Mouse (Mus musculus) forebrain, embryonic 14.5 days (tissue): ENCODE data around the gene Cacna2d3. TPM values are rescaled to one million over a fixed set of nuclear protein-coding genes. Genes with fewer than 3 reads are reported as not detected.

Experiments
- ATAC-seq: fragments of 200-750 bp; cut with Nextera tagmentation; 2 replicates; pipeline ENCODE4 v1.8.0; 2017; ENCODE audit warnings: mild to moderate bottlenecking, moderate library complexity
- DNase-seq: peaks from one replicate; pipeline ENCODE4 v3.0.0-alpha.2; 2015; ENCODE audit warnings: low spot score
- H3K27ac ChIP-seq: fragments of 300-500 bp; sonication (generic); 2 replicates; pipeline ENCODE4 v1.5.1; 2014; ENCODE audit warnings: low read depth, mild to moderate bottlenecking, control low read depth, low read length, moderate library complexity
- H3K27me3 ChIP-seq: fragments of 300-500 bp; sonication (generic); replicated peaks from 2 replicates; pipeline ENCODE4 v1.6.1; 2014; ENCODE audit warnings: low read length, control low read depth, mixed read lengths; ENCODE audit not compliant: control insufficient read depth, insufficient read depth
- H3K36me3 ChIP-seq: fragments of 300-500 bp; sonication (generic); 2 replicates; pipeline ENCODE4 v1.6.1; 2014; ENCODE audit warnings: low read length, control low read depth; ENCODE audit not compliant: control insufficient read depth, insufficient read depth
- H3K4me1 ChIP-seq: fragments of 300-500 bp; sonication (generic); 2 replicates; pipeline ENCODE4 v1.6.1; 2014; ENCODE audit warnings: antibody characterized with exemption, low read length, control low read depth; ENCODE audit not compliant: control insufficient read depth, insufficient read depth
- H3K4me2 ChIP-seq: fragments of 300-500 bp; sonication (generic); 2 replicates; pipeline ENCODE4 v1.6.1; 2014; ENCODE audit warnings: mild to moderate bottlenecking, control low read depth, low read length
- H3K4me3 ChIP-seq: fragments of 300-500 bp; sonication (generic); 2 replicates; pipeline ENCODE4 v1.5.1; 2014; ENCODE audit warnings: low read depth, low read length, control low read depth
- H3K9ac ChIP-seq: fragments of 300-500 bp; sonication (generic); 2 replicates; pipeline ENCODE4 v1.6.1; 2014; ENCODE audit warnings: mild to moderate bottlenecking, low read length, control low read depth, moderate library complexity
- H3K9me3 ChIP-seq: fragments of 300-500 bp; sonication (generic); replicated peaks from 2 replicates; pipeline ENCODE4 v1.6.1; 2016; ENCODE audit warnings: low read length, control low read depth, mixed read lengths; ENCODE audit not compliant: control insufficient read depth
- WGBS: fragments of 180-500 bp; shearing (Covaris S2); extraction: QIAGEN DNeasy Blood & Tissue Kit; methylation state at CpG from one replicate; pipeline ENCODE4 v1.1.7; 2014; 5-methylcytosine and 5-hydroxymethylcytosine counted together
- polyA plus RNA-seq: library from polyadenylated mRNA; unstranded; fragments of >200 nt; fragmentation: Nextera tagmentation; extraction: Ambion mirVana; gene quantifications from 2 replicates; pipeline ENCODE4 v1.2.1, GENCODE M21; 2014

Gene Cacna2d3
- polyA plus RNA-seq, 1 experiment from 2014 or later = 14.5 TPM

DNA sequence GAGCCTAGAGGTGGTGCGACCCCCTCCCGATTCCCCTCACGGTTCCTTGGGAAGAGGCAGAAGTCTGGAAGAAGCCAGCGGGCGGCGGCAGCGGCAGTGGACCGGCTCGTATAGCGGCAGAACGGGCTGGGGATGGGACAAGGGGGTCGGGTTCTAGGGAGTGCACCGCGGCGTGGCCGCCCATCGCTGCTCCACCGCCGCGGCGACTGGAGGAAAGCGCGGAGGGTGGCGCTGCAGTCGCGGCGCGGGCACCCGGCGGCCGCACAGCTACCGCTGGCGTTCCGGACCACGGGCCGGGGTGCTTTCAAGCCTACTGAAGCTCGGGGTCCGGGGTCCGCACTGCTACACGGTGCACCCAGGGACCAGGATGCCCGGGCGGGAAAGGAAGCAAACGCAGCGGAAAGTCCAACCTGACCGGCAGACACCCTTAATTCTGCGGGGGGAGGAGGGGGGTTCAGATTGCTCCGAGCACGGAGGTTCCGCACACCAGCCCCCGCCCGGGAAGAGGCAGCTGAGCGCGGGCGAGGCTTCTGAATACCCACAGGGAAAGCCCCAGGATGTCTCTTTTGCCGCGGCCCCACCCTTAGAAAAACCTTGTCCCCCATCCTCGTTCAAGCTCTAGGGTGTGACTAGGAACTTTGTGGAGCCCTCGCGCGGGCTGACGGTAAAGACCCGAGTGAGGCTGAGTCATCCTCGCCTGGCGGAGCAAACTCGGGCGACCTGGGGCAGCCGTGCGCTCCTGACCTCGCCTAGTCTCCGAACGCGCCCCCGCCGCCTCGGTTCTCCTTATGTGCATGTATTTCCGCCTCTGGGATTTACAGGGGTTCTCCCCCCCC, 940 bp upstream of the Cacna2d3 start:
- Histone ChIP-seq H3K36me3 (no peaks in the 10 kb centered on the region), H3K4me1 (no peaks in the 10 kb centered on the region; the same call in 1 of the 2 replicates), H3K4me3 (peak overlapping the region; percentile 70), H3K27me3 (peaks cover 26% of the 10 kb centered on the region), H3K9ac (peak overlapping the region; percentile 80), H3K27ac (peak overlapping the region; percentile 67), H3K9me3 (no peaks in the 10 kb centered on the region), H3K4me2 (peak overlapping the region; percentile 97)
- DNase-seq (peak; percentile 61), ATAC-seq (peak; percentile 71)
- WGBS = under 1% methylated on average over 75 of the region's 76 CpGs

DNA sequence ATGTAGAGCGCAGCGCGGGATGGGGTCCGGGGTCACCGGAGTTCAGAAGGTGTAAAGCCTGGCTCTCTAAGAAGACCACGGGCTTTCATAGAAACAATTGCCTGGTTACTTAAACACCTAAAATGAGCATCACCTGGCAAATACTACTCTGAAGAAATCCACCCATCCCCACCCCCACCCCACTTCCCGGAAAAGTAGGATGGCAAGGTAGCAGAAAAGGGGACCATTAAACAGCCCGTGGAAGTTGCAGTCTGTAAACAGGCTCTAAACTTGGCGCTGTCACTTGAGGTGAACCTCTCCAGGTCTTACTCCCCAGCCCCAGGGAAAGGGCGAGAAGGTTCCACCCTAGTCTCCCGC, 555 bp downstream of the Cacna2d3 start:
- peak; percentile 42 for DNase-seq

DNA sequence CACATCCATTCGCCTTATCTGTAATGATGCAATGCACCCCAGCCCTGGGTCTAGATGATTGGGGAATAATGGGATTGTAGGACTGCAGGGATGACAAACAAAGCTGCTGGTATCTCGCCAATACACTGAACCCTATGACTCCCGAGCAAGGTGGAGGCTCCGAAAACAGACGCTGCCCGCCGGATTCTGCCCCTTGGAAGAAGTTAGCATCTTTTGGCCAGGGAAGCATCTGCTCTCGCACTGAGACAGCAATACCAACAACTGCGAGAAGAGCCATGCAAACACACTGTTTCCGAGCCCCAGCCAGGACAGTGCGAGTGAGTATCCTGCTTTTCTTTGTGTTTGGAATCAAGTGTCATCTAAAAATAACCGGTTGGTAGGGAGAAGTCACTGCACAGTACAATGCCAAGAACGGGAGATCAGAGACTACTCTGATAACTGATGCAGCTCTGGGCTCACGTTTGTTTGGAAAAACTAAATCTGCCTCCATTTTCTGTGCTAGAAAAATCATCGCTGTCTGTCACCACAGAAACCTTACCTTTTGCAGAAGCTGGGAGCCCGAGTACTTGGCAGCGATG, 1.2 kb downstream of the Cacna2d3 start:
- 0 out of 2 replicates have a peak overlapping the region, but pooled peaks have one; percentile 9 for H3K27ac ChIP-seq
- peak overlapping the region; percentile 70 for H3K4me3 ChIP-seq
- no peaks in the 10 kb centered on the region for H3K9me3 ChIP-seq
- ATAC-seq = no peak
- WGBS = 4% methylated on average over 17 of the region's 17 CpGs
- peaks cover 26% of the 10 kb centered on the region for H3K27me3 ChIP-seq
- H3K36me3 ChIP-seq = no peaks in the 10 kb centered on the region
- peak; percentile 19 for DNase-seq
- peak overlapping the region; percentile 97 for H3K4me2 ChIP-seq
- H3K9ac ChIP-seq = peak overlapping the region; percentile 80
- H3K4me1 ChIP-seq = no peaks in the 10 kb centered on the region; the same call in 1 of the 2 replicates

More for the DNA sequence above, 555 bp downstream of the Cacna2d3 start:
- 0% methylated on average over 11 of the region's 11 CpGs for WGBS
- H3K9me3 ChIP-seq = no peaks in the 10 kb centered on the region
- H3K9ac ChIP-seq = peak overlapping the region; percentile 80
- H3K27me3 ChIP-seq = peaks cover 26% of the 10 kb centered on the region
- no peak overlapping the region for H3K27ac ChIP-seq
- no peak; the same call in 1 of the 2 replicates for ATAC-seq
- peak overlapping the region; percentile 70 for H3K4me3 ChIP-seq
- no peaks in the 10 kb centered on the region for H3K36me3 ChIP-seq
- H3K4me1 ChIP-seq = no peaks in the 10 kb centered on the region; the same call in 1 of the 2 replicates
- peak overlapping the region; percentile 97 for H3K4me2 ChIP-seq

DNA sequence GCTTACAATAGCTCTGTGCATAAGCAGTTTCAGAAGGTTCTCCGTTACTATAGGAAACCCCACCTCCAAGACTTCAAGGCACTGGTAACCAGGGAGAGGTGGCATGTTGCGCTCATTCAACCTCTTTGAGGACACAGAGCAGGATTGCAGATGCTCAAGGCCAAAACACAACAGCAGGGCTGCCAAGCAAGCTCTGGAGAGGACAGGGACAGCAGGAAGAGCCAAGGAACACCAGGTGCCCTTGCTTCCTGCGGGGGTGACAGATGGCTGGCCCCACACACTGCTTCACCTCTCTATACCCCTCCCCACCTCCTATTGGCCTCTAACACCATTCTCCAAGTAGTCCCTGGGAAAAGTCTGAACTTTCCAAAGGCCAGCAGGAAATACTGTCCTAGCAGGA, 9.0 kb downstream of the Cacna2d3 start:
- ATAC-seq (no peak), DNase-seq (no peak)
- H3K27me3 ChIP-seq = no peaks in the 10 kb centered on the region
- H3K9ac ChIP-seq = no peak overlapping the region
- WGBS = 72% methylated on average over 3 of the region's 3 CpGs
- no peaks in the 10 kb centered on the region for H3K9me3 ChIP-seq
- H3K27ac ChIP-seq = no peak overlapping the region
- no peak overlapping the region for H3K4me3 ChIP-seq
- no peaks in the 10 kb centered on the region for H3K4me1 ChIP-seq
- no peaks in the 10 kb centered on the region for H3K36me3 ChIP-seq
- no peak overlapping the region for H3K4me2 ChIP-seq

DNA sequence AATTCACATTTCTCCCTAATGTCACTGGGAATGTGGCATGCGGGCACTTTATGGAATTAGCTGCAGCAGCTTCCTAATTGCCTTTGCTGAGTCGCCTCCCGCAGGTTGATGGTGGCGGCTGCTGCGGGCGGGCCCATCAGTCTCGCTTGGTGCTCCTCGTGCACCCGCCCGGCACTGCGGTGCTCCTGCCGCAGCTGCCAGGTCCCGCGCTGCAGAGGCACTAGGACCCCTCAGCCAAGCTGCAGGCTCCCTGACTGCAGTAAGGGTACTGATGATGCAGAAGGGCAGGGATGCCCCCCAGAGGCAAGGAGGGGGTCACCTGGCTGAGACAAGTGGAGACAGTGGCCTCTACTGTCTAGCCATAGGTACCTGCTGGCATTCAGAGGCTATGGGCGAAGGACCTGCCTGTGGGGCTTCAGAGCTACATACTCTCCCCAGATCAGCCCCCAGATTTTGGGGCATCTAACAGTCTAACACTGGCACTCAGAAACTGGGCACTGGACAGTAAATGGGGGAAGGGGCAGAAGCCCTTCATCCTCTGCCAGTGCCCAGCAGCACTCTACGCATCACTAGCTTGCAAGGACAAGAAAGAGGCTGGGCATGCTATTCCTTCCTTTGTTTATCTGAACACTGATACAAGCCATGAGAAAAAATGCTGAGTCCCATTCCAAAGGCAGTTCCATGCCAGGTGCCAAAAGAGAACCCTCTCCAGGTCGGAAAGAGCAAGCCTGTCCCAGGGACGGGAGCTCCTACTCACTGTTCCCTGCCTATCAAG, 13.9 kb downstream of the Cacna2d3 start:
- ATAC-seq = peak; percentile 23; the same call in 1 of the 2 replicates

DNA sequence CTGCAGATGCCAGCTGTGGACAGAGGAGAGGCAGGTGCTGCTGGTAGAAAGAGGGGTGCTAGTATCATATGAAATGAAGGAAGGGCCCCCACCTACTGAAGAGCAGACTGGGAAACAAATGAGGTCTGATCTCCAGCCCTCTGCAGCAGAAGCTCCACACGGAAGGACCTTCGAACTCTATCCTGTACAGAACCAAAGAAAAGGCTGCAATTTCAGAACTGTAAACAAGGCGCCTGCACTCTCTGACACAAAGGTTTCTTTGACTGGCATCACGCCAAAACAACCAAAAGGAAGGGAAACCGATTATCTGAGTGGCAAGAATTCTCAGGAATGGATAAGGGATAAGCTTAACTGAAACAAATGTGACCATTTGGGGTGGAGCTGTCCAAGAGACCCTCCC, 18.9 kb downstream of the Cacna2d3 start:
- Histone ChIP-seq H3K27me3 (no peaks in the 10 kb centered on the region), H3K4me1 (no peaks in the 10 kb centered on the region), H3K36me3 (no peaks in the 10 kb centered on the region), H3K4me2 (no peak overlapping the region), H3K4me3 (no peak overlapping the region), H3K27ac (no peak overlapping the region), H3K9ac (no peak overlapping the region), H3K9me3 (no peaks in the 10 kb centered on the region)
- DNase-seq (peak; percentile 30), ATAC-seq (no peak)
- WGBS = 50% methylated on average over 5 of the region's 5 CpGs

More for the DNA sequence above, 13.9 kb downstream of the Cacna2d3 start:
- H3K36me3 ChIP-seq = no peaks in the 10 kb centered on the region
- 38% methylated on average over 18 of the region's 18 CpGs for WGBS
- peak; percentile 24 for DNase-seq
- H3K4me2 ChIP-seq = no peak overlapping the region
- H3K27me3 ChIP-seq = no peaks in the 10 kb centered on the region
- no peak overlapping the region for H3K4me3 ChIP-seq
- no peak overlapping the region for H3K27ac ChIP-seq
- H3K9me3 ChIP-seq = no peaks in the 10 kb centered on the region
- H3K9ac ChIP-seq = no peak overlapping the region
- no peaks in the 10 kb centered on the region for H3K4me1 ChIP-seq

DNA sequence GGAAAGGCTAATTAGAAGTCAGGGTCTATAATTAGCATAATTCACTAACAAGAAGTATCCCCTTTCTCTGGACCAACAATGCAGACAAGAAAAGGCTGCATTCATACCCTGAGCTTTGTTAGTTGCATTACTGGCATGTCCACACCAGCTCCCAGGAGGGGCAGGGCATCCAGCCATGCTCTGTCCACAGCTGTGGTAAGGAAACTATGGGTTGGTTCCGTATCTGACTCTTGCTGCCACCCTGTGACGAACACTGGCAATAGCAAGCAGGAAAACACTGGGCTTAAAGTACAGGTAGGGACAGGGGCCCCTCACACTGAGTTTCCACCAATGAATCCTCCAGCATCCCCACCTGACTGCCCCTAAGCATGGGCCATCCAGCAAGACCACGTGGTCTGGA, 25.5 kb downstream of the Cacna2d3 start:
- H3K4me2 ChIP-seq = no peak overlapping the region
- peak; percentile 78 for DNase-seq
- H3K36me3 ChIP-seq = no peaks in the 10 kb centered on the region
- ATAC-seq = peak; percentile 69
- no peak overlapping the region for H3K9ac ChIP-seq
- H3K9me3 ChIP-seq = no peaks in the 10 kb centered on the region
- no peak overlapping the region for H3K27ac ChIP-seq
- WGBS = 10% methylated on average over 3 of the region's 3 CpGs
- H3K4me1 ChIP-seq = peaks cover 4% of the 10 kb centered on the region
- no peak overlapping the region for H3K4me3 ChIP-seq
- no peaks in the 10 kb centered on the region for H3K27me3 ChIP-seq

DNA sequence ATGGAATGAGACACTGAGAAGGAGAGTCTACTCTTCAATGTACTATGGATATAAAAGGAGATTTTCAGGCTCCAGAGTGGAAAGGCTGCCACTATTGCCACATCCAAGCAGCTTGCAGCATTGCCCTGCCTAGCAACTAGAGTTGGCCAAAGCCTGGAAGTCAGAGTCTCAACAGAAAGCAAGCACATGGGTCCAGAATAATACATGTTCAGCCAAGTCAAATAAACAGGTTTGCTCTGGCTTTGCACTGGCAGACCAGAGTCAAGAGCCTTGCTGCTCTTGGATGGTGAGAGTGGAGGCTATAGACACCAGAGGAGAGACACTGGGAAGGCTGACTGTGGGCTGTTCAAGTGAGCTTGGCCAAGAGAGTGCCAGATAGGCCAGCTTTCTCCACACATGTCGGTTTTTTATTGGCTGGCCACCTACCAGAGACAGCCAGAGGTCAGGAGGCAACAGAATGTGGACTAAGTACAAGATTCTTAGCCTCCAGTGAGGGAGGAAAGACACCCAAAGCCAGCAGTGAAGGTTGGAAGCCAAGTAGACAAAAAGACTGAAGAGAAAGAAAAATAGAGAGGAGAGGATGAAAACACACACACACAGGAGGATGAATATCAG, 49.1 kb downstream of the Cacna2d3 start:
- H3K9ac ChIP-seq = no peak overlapping the region
- H3K9me3 ChIP-seq = no peaks in the 10 kb centered on the region
- DNase-seq (no peak), ATAC-seq (no peak)
- no peak overlapping the region for H3K4me2 ChIP-seq
- 47% methylated on average over 1 of the region's 1 CpGs for WGBS
- no peaks in the 10 kb centered on the region for H3K27me3 ChIP-seq
- no peak overlapping the region for H3K27ac ChIP-seq
- no peak overlapping the region for H3K4me3 ChIP-seq
- no peaks in the 10 kb centered on the region for H3K36me3 ChIP-seq
- peaks cover 7% of the 10 kb centered on the region for H3K4me1 ChIP-seq
